Mouse (Mus musculus): ENCODE data around the gene Arcn1.

DNA sequence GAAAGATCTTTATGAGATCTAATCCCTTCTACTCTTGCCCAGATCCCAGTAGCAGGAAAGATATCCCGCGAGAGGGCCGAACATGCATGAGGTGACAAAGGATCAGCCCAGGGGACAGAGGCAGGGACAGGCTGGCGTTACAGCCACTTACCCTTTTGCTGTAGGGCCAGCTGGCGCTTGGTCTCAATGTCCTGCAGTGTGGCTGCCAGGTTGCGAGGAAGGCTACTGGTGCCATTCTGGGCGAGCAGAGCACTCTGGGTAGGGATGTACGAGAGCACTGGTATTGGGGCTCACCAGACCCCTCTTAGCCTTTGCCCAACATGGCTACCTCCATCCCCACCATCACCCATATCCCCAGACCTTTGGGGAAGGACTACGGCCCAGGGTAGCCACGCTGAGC lies 68.4 kb downstream of the Arcn1 start:
- TF ChIP-seq CTCF (IDR thresholded peaks at IDR 0.05) (no peak), EP300 (IDR thresholded peaks at IDR 0.05) (no peak)
